Mouse (Mus musculus) liver, embryonic 14.5 days (tissue): ENCODE results near the gene Arhgap42. TPM values are rescaled to one million over a fixed set of nuclear protein-coding genes. Genes with fewer than 3 reads are reported as not detected.

Experiments
- ATAC-seq: fragments of 200-750 bp; cut with Nextera tagmentation; 2 replicates; pipeline ENCODE4 v1.8.0; 2017; ENCODE audit warnings: moderate number of reproducible peaks, mild to moderate bottlenecking, moderate library complexity; ENCODE audit not compliant: insufficient read depth
- DNase-seq, 3 experiments: peaks; one replicate each; pipeline ENCODE4 v3.0.0-alpha.2; 2012 to 2013; ENCODE audit warnings: low read depth in 3 of 3, low spot score in 3 of 3
- H3K27ac ChIP-seq: fragments of 300-500 bp; sonication (generic); 2 replicates; pipeline ENCODE4 v1.5.1; 2014; ENCODE audit warnings: moderate library complexity, mild to moderate bottlenecking, control low read depth, inconsistent platforms
- H3K27me3 ChIP-seq: fragments of 300-500 bp; sonication (generic); 2 replicates; pipeline ENCODE4 v1.6.1; 2014; ENCODE audit warnings: mild to moderate bottlenecking, low read length, moderate library complexity; ENCODE audit not compliant: control insufficient read depth, insufficient read depth
- H3K36me3 ChIP-seq: fragments of 300-500 bp; sonication (generic); replicated peaks from 2 replicates; pipeline ENCODE4 v1.6.1; 2014; ENCODE audit warnings: low read depth; ENCODE audit not compliant: control insufficient read depth, insufficient read depth
- H3K4me1 ChIP-seq, 2 experiments: fragments of 200-500 bp in 1 of 2; fragments of 300-500 bp in 1 of 2; sonication (generic) in 1 of 2; replicated peaks; 2 replicates each; pipeline ENCODE4 v1.6.1; 2012 to 2014; ENCODE audit warnings: antibody characterized with exemption in 1 of 2, inconsistent platforms in 1 of 2, low read length in 1 of 2; ENCODE audit not compliant: control insufficient read depth in 2 of 2, insufficient read depth in 2 of 2
- H3K4me2 ChIP-seq: fragments of 300-500 bp; sonication (generic); 2 replicates; pipeline ENCODE4 v1.6.1; 2014; ENCODE audit warnings: low read depth, mild to moderate bottlenecking, control low read depth, moderate library complexity
- H3K4me3 ChIP-seq, 2 experiments: fragments of 200-500 bp in 1 of 2; fragments of 300-500 bp in 1 of 2; sonication (generic) in 1 of 2; 2 replicates each; pipeline ENCODE4 v1.5.1; 2012 to 2014; ENCODE audit warnings: low read depth in 2 of 2, low read length in 2 of 2, mild to moderate bottlenecking in 2 of 2, control low read depth in 1 of 2, inconsistent platforms in 1 of 2, moderate library complexity in 1 of 2; ENCODE audit not compliant: insufficient read depth in 1 of 2
- H3K9ac ChIP-seq: fragments of 300-500 bp; sonication (generic); replicated peaks from 2 replicates; pipeline ENCODE4 v1.6.1; 2014; ENCODE audit warnings: mild to moderate bottlenecking, control low read depth, moderate library complexity
- H3K9me3 ChIP-seq: fragments of 300-500 bp; sonication (generic); 2 replicates; pipeline ENCODE4 v1.6.1; 2016; ENCODE audit warnings: low read length, mixed read lengths; ENCODE audit not compliant: control insufficient read depth
- CTCF ChIP-seq: IDR thresholded peaks from 2 replicates; pipeline ENCODE4 v1.5.1; 2016; ENCODE audit warnings: antibody characterized with exemption, low read depth, control low read depth
- EP300 ChIP-seq: IDR thresholded peaks from 2 replicates; pipeline ENCODE4 v1.6.1; 2016; ENCODE audit warnings: antibody characterized with exemption, low read depth
- WGBS: fragments of 180-500 bp; shearing (Covaris S2); extraction: QIAGEN DNeasy Blood & Tissue Kit; methylation state at CpG from one replicate; pipeline ENCODE4 v1.1.7; 2014; ENCODE audit not compliant: insufficient replicate concordance; 5-methylcytosine and 5-hydroxymethylcytosine counted together
- polyA plus RNA-seq, 2 experiments: library from polyadenylated mRNA; depleted of rRNA in 1 of 2; stranded (reverse) in 1 of 2; unstranded in 1 of 2; fragments of >200 nt; fragmentation: Nextera tagmentation in 1 of 2; extraction: Ambion mirVana in 1 of 2; gene quantifications; 2 replicates each; pipeline versions ENCODE4 v1.2.1 to v1.2.3; 2012 to 2014

The Arhgap42 gene
- polyA plus RNA-seq, 2 experiments: 2.0 to 4.4 TPM

DNA sequence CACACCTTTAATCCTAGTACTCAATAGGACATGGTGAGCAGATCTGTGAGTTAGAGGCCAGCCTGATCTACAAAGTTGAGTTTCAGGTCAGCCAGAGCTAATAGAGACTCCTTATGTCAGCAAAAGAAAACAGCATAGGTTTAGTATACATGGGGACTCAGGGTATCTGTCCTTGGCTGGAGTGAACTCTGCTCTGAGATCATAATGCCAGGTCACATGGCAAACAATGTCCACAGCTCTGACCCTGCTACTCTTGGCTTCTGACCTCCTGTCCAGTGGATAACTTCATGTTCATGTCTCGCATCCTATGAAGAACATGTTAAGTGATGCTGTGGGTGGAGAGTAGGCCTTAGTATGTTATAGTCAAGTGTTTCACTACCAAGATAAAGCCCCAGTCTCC, 48.1 kb downstream of the Arhgap42 start:
- no peak overlapping the region for H3K4me2 ChIP-seq
- DNase-seq (no peak), ATAC-seq (no peak)
- TF ChIP-seq EP300: no peak
- TF ChIP-seq CTCF: no peak
- H3K9ac ChIP-seq: no peak overlapping the region
- H3K4me3 ChIP-seq: no peak overlapping the region
- no peak overlapping the region for H3K27ac ChIP-seq
- 50% methylated on average over 1 of the region's 1 CpGs for WGBS
- H3K36me3 ChIP-seq: no peaks in the 10 kb centered on the region
- H3K27me3 ChIP-seq: no peaks in the 10 kb centered on the region
- no peaks in the 10 kb centered on the region for H3K9me3 ChIP-seq
- H3K4me1 ChIP-seq: no peaks in the 10 kb centered on the region

DNA sequence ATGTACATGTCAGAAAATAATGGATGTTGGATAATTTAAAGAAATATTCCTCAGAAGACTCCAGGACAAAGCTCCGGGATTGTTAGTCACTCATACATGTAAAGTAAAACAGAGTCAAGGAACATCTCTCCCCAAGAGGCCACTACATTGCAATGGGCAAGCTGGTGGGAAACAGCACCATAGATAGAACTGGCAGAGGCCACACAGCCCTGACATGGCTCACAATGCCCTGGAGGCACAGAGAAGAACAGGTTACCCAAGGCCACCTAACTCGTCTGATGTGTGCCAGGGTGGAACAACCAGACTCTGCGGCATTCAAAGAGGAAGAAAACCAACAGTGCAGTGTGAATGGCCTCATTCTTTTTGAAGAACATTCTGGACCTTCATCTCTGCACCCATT, 50.7 kb downstream of the Arhgap42 start:
- H3K4me1 ChIP-seq: no peaks in the 10 kb centered on the region

DNA sequence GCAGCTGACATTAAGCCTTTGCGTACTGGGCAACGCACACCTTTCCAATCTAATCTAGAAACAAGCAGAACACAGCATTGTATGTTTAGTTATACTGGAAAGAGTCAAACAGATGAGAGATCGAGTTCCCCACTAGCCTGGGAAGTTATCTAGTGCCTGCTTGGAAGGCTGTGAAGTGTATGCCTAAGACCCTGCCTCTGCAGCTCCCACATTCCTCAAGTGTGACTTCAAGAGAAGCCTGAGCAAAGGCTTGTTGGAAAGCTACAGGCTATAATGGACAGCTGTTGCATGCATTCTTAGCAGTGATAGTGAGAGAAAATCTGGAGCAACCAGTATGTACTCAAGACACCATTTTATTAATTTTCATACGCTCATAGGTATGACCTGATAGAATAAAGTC, 61.2 kb downstream of the Arhgap42 start:
- no peak overlapping the region for H3K4me2 ChIP-seq
- ATAC-seq (no peak), DNase-seq (no peak)
- H3K27me3 ChIP-seq: no peaks in the 10 kb centered on the region
- H3K9me3 ChIP-seq: no peaks in the 10 kb centered on the region
- H3K4me1 ChIP-seq: no peaks in the 10 kb centered on the region
- no peak overlapping the region for H3K4me3 ChIP-seq
- H3K27ac ChIP-seq: no peak overlapping the region
- TF ChIP-seq EP300 (no peak), CTCF (no peak)
- no peak overlapping the region for H3K9ac ChIP-seq
- 60% methylated on average over 4 of the region's 4 CpGs for WGBS
- no peaks in the 10 kb centered on the region for H3K36me3 ChIP-seq

More for the DNA sequence above, 50.7 kb downstream of the Arhgap42 start:
- Histone ChIP-seq H3K9ac (no peak overlapping the region), H3K27ac (no peak overlapping the region), H3K4me2 (no peak overlapping the region), H3K4me3 (no peak overlapping the region), H3K36me3 (no peaks in the 10 kb centered on the region), H3K27me3 (no peaks in the 10 kb centered on the region), H3K9me3 (no peaks in the 10 kb centered on the region)
- ATAC-seq (no peak), DNase-seq (no peak)
- TF ChIP-seq CTCF (no peak), EP300 (no peak)
- 65% methylated on average over 3 of the region's 3 CpGs for whole genome bisulfite sequencing

DNA sequence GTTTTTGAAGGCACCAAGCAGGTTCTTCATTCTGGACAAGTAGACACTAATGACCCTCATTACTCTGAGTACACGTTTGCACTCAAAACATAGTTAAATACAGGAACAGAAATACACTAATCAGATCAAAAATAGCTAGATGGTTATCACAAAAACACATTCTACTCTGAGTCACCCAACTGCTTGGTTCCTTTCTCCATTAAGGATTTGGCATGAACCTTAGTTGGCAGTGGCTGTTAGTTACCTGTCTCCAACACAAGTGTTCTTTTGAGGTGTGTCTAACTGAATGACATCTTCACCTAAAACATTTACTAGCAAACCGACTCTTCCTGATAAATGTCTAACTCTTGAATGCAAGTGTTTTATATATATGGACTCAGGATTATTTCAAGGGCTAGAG, 64.0 kb downstream of the Arhgap42 start:
- TF ChIP-seq CTCF (no peak), EP300 (no peak)
- Histone ChIP-seq H3K27me3 (no peaks in the 10 kb centered on the region), H3K9me3 (no peaks in the 10 kb centered on the region), H3K4me2 (no peak overlapping the region), H3K4me1 (no peaks in the 10 kb centered on the region), H3K9ac (no peak overlapping the region), H3K36me3 (no peaks in the 10 kb centered on the region), H3K27ac (no peak overlapping the region), H3K4me3 (no peak overlapping the region)
- DNase-seq: no peak
- ATAC-seq: no peak
- 46% methylated on average over 2 of the region's 2 CpGs for WGBS

DNA sequence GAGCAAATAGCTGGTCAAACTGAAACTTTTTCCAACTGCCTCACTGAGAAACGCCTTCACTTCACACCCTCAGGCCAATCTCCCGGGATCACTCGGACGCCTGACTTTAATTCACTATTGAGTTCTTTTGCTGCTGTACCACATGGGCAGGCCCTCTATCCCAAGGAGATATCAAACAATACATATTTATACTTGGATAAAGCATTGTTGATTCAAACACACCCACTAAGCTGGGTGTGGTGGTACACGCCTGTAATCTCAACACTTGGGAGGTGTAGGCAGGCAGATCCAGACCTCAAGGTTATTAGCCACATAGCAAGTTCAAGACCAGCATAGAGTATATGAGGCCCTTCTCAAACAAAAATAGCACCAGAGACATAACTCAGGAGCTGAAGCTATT, 64.7 kb downstream of the Arhgap42 start:
- Histone ChIP-seq H3K9me3 (no peaks in the 10 kb centered on the region), H3K4me3 (no peak overlapping the region), H3K4me2 (no peak overlapping the region), H3K27ac (no peak overlapping the region), H3K4me1 (no peaks in the 10 kb centered on the region), H3K36me3 (no peaks in the 10 kb centered on the region), H3K9ac (no peak overlapping the region), H3K27me3 (no peaks in the 10 kb centered on the region)
- TF ChIP-seq EP300 (no peak), CTCF (no peak)
- ATAC-seq: no peak
- no peak for DNase-seq
- 67% methylated on average over 5 of the region's 5 CpGs for WGBS

DNA sequence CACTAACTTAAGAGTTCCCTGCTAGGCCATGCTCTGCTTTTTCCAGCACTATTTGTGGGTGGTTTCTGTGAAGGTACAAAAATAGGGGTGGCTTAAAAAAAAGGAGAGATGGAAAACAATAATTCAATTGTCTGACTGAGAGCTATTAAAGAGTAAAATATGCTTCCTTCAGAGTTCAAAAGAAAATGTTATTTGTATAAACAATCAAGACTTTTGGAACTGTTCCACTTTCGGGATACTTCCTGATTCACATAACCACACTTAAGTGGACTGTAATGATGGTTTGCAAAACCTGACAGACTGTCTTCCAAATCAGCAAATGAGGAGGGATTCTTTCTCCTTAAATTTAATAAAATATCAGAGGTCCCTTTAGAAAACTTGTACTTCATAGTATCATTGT, 65.8 kb downstream of the Arhgap42 start:
- TF ChIP-seq CTCF (no peak), EP300 (no peak)
- H3K4me2 ChIP-seq: no peak overlapping the region
- no peaks in the 10 kb centered on the region for H3K36me3 ChIP-seq
- no peak overlapping the region for H3K4me3 ChIP-seq
- no peaks in the 10 kb centered on the region for H3K9me3 ChIP-seq
- WGBS: 62% methylated on average over 1 of the region's 1 CpGs
- ATAC-seq (no peak), DNase-seq (no peak)
- no peak overlapping the region for H3K9ac ChIP-seq
- H3K27ac ChIP-seq: no peak overlapping the region
- H3K27me3 ChIP-seq: no peaks in the 10 kb centered on the region
- H3K4me1 ChIP-seq: no peaks in the 10 kb centered on the region
